Mouse (Mus musculus) frontal cortex, postnatal 10 days (tissue): ENCODE data around the gene Cntnap1.
A peak's percentile ranks its signal among the peaks of the same experiment; 100 is the strongest.

Source experiments
- DNase-seq, 2 experiments: peaks; one replicate each; pipeline ENCODE4 v3.0.0; 2022; ENCODE audit warnings: low spot score in 2 of 2, mixed read lengths in 1 of 2

Cntnap1 gene

DNA sequence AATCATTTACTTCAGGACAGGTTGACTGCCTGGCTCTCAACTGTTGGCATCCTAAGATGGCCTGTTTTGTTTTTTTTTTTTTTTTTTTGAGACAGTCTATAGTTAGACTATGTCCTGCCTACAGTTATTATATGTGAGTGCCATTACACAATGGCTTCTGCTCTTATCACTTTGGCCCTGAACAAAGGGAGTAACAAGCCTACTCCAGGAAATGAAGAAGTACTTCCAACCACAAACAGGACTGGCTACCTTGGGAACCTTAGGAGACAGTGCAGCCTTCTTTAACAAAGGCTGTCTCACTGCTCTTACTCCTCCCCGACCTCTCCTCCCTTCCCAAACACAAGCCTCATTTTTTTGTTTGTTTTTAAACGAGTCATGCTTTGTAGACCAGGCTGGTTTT is 50.5 kb downstream of the Cntnap1 start:
- DNase-seq, result no peak

DNA sequence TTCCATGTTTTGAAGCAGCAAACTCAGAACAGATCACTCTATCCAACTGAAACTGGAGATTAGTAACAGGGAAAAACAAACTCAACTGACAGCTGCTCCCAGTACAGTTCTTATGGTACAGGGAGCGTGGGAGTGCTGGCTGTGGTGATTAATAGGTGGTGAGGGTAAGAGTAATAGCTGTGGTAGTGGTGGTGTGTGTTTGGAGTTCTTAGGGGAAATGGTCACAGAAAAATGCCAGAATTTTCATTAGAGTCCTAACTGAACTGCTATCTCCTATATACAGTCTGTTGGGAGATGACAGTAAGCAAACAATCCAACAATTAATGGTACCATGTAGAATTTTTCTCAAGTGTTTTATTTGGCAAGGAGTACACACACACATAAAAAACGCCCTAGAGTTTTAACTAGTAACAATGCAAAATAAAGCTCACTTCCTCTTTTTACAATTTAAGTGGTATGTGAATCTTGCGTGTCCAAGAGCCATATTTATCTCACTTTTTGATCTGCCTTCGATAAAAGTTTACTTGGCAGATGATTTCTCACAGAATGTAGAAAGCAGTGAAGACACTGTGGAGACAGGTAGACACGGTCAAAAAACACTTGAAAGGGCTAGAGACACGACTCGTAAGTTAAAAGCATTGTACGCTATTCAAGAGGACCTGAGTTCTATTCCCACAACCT is 51.1 kb downstream of the Cntnap1 start:
- DNase-seq, result no peak

DNA sequence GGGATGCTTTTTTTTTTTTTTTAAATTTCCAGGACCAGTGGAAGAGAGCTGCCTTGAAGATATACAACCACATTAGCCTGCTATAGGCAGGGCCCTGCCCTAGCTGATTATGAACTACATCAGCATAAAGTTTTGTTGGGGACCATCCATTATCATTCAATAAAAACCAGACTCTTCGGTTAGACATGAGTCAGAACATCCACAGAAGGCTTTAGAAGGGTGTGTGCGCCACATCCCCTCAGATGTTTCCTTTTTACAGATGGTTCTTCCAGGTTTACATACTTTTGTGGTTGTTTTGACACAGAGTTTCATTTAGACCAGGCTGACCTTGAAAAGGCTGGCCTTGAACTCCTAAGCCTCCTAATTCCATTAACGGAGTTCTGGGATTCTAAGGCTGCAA is 54.0 kb downstream of the Cntnap1 start:
- DNase-seq, result no peak

- no peak for DNase-seq
These were observed 55.2 kb downstream of the Cntnap1 start for GRCm38 (mm10) chr11:101225331-101226064.

DNA sequence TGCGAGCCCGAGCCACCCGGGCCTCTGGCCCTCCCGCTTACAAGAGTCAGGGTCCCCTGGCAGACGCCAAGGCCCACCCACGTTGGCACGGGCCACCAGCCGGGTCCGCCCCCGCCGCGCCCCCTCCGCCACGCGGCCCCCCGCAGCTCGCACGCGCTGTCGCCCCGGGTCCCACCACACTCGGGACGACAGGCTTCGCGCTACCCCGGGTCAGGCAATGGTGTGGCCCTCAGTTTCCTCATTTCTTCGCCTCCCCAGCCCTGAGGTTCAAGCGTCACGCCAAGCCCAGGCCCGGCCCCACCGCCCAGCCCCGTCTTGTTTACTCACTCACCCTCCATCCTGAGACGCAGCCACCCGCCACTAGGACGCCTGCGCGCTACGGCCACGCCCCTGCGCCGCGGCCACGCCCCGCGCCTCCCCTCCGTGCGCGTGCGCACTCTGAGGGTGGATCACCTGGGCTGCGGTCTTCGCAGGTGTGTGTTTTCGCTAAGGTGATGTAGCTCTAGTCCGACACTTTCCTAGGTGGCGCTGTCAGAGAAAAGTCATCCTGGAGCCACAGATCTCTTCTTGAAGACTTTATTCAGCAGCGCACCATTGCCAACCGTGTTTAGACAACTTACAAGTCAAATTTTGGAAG is 55.9 kb downstream of the Cntnap1 start, which contains the start of gene Ezh1:
Ezh1 (minus strand) TSS at position 399 of the 637 bp plus-strand sequence.
- DNase-seq, result peak; percentile 81 to 82

DNA sequence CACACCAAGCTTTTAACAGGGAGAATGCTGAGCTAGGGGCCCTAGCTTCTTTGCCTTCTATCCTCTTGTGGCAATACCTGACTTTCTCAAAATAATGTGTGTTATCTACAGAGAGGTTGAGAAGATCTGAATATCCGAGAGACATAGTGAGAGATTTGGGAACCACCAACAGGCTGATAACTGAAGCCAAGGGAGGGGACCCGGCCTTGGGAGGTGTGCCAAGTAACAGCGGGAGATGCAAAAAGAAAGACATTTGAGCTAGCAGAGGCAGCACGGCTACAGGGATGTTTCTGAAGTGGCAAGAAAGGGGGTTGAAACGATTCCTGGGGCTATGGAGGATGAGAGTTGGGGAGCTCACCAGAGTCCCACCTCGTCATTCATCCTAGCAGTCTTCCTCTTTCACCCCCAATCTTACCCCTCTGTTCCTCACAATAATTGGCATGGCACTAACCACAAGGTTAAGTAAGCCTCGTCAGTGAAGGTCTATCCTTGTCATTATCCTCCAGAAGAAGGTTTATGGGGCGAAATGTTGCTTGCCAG is 59.1 kb downstream of the Cntnap1 start:
- DNase-seq, result no peak

- no peak for DNase-seq
These were observed 59.8 kb downstream of the Cntnap1 start for GRCm38 (mm10) chr11:101230061-101230511.

DNA sequence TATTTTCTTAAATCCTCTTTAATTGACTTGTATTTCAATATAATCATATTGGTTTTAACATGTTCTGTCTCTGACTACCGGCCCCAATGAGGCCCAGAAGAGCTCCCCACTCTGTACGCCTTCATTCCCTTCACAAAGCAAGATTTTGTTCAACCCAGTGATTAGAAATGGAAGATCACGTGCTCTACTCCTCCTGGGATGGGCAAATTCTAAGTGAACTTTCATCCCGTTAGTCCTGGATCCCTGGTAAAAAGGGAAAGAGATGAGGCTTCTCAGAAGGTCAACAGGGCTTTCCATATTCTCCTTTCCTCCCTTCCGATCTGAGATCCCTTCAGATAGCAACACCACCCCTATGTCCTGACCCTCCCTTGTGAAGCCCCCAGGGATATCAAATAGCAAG is 60.2 kb downstream of the Cntnap1 start:
- no peak for DNase-seq

DNA sequence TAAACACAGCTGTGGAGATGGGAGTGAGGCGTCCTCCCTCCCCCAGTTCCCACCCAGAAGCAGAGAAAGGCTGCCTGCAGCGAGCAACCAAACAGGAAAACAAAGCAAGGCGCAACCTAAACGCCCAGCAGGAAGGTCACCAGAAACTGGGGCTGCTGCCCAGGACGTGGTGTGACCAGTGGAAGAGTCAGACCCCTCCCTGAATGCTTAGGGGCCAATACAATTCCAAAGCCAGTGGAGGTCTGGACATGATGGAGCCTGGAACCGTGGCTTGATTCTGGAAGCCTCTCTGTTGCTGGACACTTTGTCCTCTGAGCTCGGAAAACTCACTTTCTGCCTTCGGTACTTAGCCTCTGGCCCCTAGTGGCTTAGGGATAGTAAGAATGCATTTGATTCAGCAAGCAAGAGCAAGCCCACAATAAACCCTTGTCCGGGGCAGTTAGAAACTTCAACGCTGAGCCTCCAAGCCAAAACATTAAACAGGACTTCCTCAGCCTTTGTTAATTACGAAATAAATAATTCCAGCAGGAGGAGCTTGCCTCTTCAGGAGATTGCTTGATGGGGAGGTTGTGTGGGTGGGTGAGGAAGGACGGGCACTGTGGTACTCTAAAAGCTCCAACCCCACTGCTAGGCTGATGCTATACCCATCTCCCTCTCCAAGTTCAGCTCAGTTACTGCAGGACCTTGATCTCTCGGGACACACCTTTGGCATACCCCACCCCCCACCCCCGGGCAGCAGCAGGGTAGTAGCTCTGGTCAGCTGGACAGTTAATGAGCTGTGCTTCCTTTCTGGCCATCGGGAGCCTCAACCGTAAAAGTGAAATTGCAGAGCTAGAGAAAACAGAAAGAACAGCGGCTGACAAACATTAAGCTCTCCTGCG is 60.9 kb downstream of the Cntnap1 start:
- DNase-seq, result peak in 1 of 2 experiments; percentile 31

DNA sequence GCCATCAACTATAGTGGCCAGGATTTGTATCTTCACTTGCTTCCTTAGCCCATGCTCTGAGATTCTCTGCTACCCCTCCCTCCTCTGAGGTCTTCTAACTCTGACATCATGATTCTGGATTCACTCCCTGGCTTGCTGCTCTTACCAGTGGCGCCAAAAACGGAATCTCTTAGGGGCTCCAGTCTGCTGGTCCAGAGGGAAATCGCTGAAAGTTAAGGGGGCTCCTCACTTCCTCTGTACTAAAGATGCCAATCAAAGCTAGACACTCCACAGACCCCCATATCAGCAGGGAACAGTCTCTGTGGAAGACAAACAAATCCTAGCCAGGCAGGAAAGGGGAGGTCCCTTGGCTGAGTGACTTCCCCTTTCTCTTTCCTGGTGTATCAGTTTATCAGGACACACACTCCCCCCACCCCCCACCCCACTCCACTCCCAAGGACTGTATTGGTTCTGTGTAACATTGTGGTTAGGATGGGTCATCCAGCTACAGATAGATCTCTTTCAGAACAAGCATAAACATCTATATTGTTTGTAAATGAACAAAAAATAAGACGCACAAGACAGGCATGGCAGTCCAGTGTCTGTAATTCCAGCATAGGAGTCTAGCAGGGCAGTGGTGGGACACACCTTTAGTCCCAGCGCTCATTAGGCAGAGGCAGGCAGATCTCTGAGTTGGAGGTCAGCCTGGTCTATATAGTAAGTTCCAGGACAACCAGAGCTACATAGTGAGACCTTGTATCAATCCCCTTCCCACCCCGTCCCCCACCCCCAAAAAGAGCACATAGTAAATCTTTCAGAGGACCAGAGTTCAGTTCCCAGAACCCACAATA is 61.9 kb downstream of the Cntnap1 start:
- no peak for DNase-seq

GRCm38 (mm10) chr11:101233240-101233639 is 62.9 kb downstream of the Cntnap1 start:
- DNase-seq, result no peak

GRCm38 (mm10) chr11:101234124-101234523 is 63.8 kb downstream of the Cntnap1 start:
- DNase-seq, result no peak

GRCm38 (mm10) chr11:101235429-101235828 is 65.1 kb downstream of the Cntnap1 start:
- DNase-seq, result no peak

DNA sequence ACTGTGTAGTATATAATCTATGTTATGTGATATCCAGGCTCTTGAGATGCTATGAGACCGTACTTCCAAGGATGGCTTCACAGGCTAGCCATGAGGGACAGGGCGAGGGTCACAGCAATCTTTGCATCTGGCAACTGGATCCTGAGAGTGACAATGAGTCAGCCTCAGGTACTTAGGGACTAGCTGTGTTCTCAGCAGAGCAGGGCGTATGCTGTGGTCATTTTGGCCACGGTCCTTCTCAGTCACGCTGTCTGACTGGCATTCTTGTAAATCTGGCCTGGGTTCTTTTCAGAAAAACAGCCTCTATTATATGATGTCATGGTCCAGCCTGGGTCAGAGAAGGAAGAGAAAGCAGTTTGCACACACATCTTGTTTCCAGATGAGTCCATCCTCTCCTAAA is 66.5 kb downstream of the Cntnap1 start:
- DNase-seq, result no peak

DNA sequence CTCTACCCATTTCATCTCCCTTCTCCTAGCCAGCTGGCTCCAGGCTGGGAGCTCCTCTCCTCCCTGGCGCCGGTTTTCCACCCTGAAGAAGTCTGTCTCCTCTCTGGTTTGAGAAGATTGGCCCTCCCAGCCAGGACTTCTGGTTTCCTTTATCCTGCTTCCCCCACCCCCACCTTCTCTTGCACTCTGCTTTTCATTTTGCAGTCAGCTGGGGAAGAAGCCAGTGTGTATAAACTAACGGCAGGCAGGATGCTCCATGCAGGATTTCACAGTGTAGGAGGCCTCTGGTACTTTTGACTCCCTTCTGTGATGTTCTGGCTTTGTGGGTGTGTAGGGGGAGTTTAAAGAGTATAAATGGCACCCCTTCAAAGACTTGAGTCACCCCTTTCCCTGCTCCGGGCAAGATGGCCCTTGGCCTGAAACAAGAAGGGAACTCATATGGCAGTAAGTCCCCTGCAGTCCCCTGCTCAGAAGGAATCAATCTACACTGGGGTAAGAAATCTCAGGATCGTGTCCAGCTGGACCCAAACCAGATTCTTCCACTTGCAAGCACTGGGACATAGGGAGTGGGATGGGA is 67.8 kb downstream of the Cntnap1 start:
- DNase-seq, result no peak
